Mouse (Mus musculus) cerebellum, adult 2 months (tissue): ENCODE data around the gene Per1.

Experiments used
- CTCF ChIP-seq: fragments of 200-500 bp; IDR thresholded peaks from 2 replicates; pipeline ENCODE4 v1.5.1; 2011; ENCODE audit warnings: low read depth, mild to moderate bottlenecking, control low read depth, low read length, moderate library complexity, borderline replicate concordance; ENCODE audit not compliant: insufficient read depth
- POLR2A ChIP-seq: fragments of 200-500 bp; IDR thresholded peaks from 2 replicates; pipeline ENCODE4 v1.6.1; 2011; ENCODE audit warnings: low read length, control low read depth, borderline replicate concordance; ENCODE audit not compliant: insufficient read depth

GRCm38 (mm10) chr11:69090367-69090766, 4.7 kb upstream of the Per1 start:
- TF ChIP-seq POLR2A: no peak
- no peak for TF ChIP-seq CTCF
